Mouse (Mus musculus) limb, embryonic 14.5 days (tissue): ENCODE results near the gene Cs. TPM values are rescaled to one million over a fixed set of nuclear protein-coding genes. Genes with fewer than 3 reads are reported as not detected.

Source experiments
- ATAC-seq: fragments of 200-750 bp; cut with Nextera tagmentation; 2 replicates; pipeline ENCODE4 v1.8.0; 2017; ENCODE audit warnings: low read depth, moderate number of reproducible peaks, moderate TSS enrichment; ENCODE audit not compliant: low FRiP score
- DNase-seq: peaks from one replicate; pipeline ENCODE4 v3.0.0-alpha.2; 2015; ENCODE audit warnings: low spot score
- H3K27ac ChIP-seq: fragments of 300-500 bp; sonication (generic); replicated peaks from 2 replicates; pipeline ENCODE4 v1.5.1; 2014; ENCODE audit warnings: low read depth, mild to moderate bottlenecking, low read length, moderate library complexity, mixed read lengths
- H3K27me3 ChIP-seq: fragments of 300-500 bp; sonication (generic); 2 replicates; pipeline ENCODE4 v1.6.1; 2014; ENCODE audit warnings: low read length, mixed read lengths; ENCODE audit not compliant: control insufficient read depth, insufficient read depth
- H3K36me3 ChIP-seq: fragments of 300-500 bp; sonication (generic); 2 replicates; pipeline ENCODE4 v1.6.1; 2014; ENCODE audit warnings: mild to moderate bottlenecking, low read length, moderate library complexity, mixed read lengths; ENCODE audit not compliant: control insufficient read depth, insufficient read depth
- H3K4me1 ChIP-seq: fragments of 300-500 bp; sonication (generic); 2 replicates; pipeline ENCODE4 v1.6.1; 2014; ENCODE audit warnings: antibody characterized with exemption, low read length, mixed read lengths; ENCODE audit not compliant: control insufficient read depth, insufficient read depth
- H3K4me2 ChIP-seq: fragments of 300-500 bp; sonication (generic); replicated peaks from 2 replicates; pipeline ENCODE4 v1.6.1; 2014; ENCODE audit warnings: low read depth, mild to moderate bottlenecking, low read length, moderate library complexity; ENCODE audit not compliant: severe bottlenecking
- H3K4me3 ChIP-seq: fragments of 300-500 bp; sonication (generic); replicated peaks from 2 replicates; pipeline ENCODE4 v1.5.1; 2014; ENCODE audit warnings: low read length
- H3K9ac ChIP-seq: fragments of 300-500 bp; sonication (generic); 2 replicates; pipeline ENCODE4 v1.6.1; 2014; ENCODE audit warnings: mild to moderate bottlenecking, low read depth, low read length, moderate library complexity; ENCODE audit not compliant: severe bottlenecking
- H3K9me3 ChIP-seq: fragments of 300-500 bp; sonication (generic); 2 replicates; pipeline ENCODE4 v1.6.1; 2016; ENCODE audit warnings: low read length; ENCODE audit not compliant: control insufficient read depth
- POLR2A ChIP-seq: fragments of 200-500 bp; IDR thresholded peaks from 2 replicates; pipeline ENCODE4 v1.8.0; 2012; ENCODE audit warnings: inconsistent platforms, mild to moderate bottlenecking, moderate library complexity, borderline replicate concordance; ENCODE audit not compliant: insufficient read depth, insufficient read length; ENCODE audit errors: extremely low read depth
- WGBS: fragments of 180-500 bp; shearing (Covaris S2); extraction: QIAGEN DNeasy Blood & Tissue Kit; methylation state at CpG from one replicate; pipeline ENCODE4 v1.1.7; 2014; 5-methylcytosine and 5-hydroxymethylcytosine counted together
- polyA plus RNA-seq, 2 experiments: library from polyadenylated mRNA; depleted of rRNA in 1 of 2; stranded (reverse) in 1 of 2; unstranded in 1 of 2; fragments of >200 nt; fragmentation: Nextera tagmentation in 1 of 2; extraction: Ambion mirVana in 1 of 2; gene quantifications; 2 replicates each; pipeline versions ENCODE4 v1.2.1 to v1.2.3; 2012 to 2014

Gene Cs
- polyA plus RNA-seq, 2 experiments = 131 to 174 TPM

GRCm38 (mm10) chr10:128385902-128386301 lies 48.4 kb downstream of the Cs start:
- H3K36me3 ChIP-seq = peaks cover 96% of the 10 kb centered on the region
- H3K9ac ChIP-seq = no peak overlapping the region
- no peaks in the 10 kb centered on the region for H3K27me3 ChIP-seq
- ATAC-seq (no peak), DNase-seq (no peak)
- H3K9me3 ChIP-seq = no peaks in the 10 kb centered on the region
- H3K27ac ChIP-seq = no peak overlapping the region
- no peak overlapping the region for H3K4me2 ChIP-seq
- no peaks in the 10 kb centered on the region for H3K4me1 ChIP-seq
- TF ChIP-seq POLR2A = no peak
- no peak overlapping the region for H3K4me3 ChIP-seq
- WGBS = 92% methylated on average over 7 of the region's 7 CpGs

- 91% methylated on average over 14 of the region's 14 CpGs for WGBS
- DNase-seq = no peak
- Histone ChIP-seq H3K9me3 (no peaks in the 10 kb centered on the region), H3K27me3 (no peaks in the 10 kb centered on the region), H3K27ac (no peak overlapping the region), H3K9ac (no peak overlapping the region), H3K4me3 (no peak overlapping the region), H3K4me1 (no peaks in the 10 kb centered on the region), H3K4me2 (no peak overlapping the region), H3K36me3 (peaks cover 98% of the 10 kb centered on the region)
- TF ChIP-seq POLR2A = no peak
- ATAC-seq = no peak
Observed at GRCm38 (mm10) chr10:128388941-128389340, 51.4 kb downstream of the Cs start.

GRCm38 (mm10) chr10:128389570-128389969 lies 52.0 kb downstream of the Cs start:
- Histone ChIP-seq H3K36me3 (peaks cover 99% of the 10 kb centered on the region), H3K9me3 (no peaks in the 10 kb centered on the region), H3K4me1 (no peaks in the 10 kb centered on the region), H3K27me3 (no peaks in the 10 kb centered on the region), H3K9ac (no peak overlapping the region), H3K27ac (no peak overlapping the region), H3K4me3 (no peak overlapping the region), H3K4me2 (no peak overlapping the region)
- DNase-seq (no peak), ATAC-seq (no peak)
- no peak for TF ChIP-seq POLR2A
- WGBS = 81% methylated on average over 6 of the region's 6 CpGs

- Histone ChIP-seq H3K4me3 (no peak overlapping the region), H3K9ac (no peak overlapping the region), H3K4me2 (no peak overlapping the region), H3K27me3 (no peaks in the 10 kb centered on the region), H3K9me3 (no peaks in the 10 kb centered on the region), H3K36me3 (peaks cover 97% of the 10 kb centered on the region), H3K27ac (no peak overlapping the region), H3K4me1 (no peaks in the 10 kb centered on the region)
- WGBS = 94% methylated on average over 12 of the region's 12 CpGs
- ATAC-seq = no peak
- no peak for TF ChIP-seq POLR2A
- DNase-seq = no peak
Observed at GRCm38 (mm10) chr10:128390366-128390765, 52.8 kb downstream of the Cs start.

GRCm38 (mm10) chr10:128391850-128392249 lies 54.3 kb downstream of the Cs start:
- WGBS = 81% methylated on average over 6 of the region's 6 CpGs
- TF ChIP-seq POLR2A = no peak
- Histone ChIP-seq H3K9me3 (no peaks in the 10 kb centered on the region), H3K27ac (no peak overlapping the region), H3K9ac (no peak overlapping the region), H3K27me3 (no peaks in the 10 kb centered on the region), H3K4me1 (no peaks in the 10 kb centered on the region), H3K4me2 (no peak overlapping the region), H3K36me3 (peaks cover 96% of the 10 kb centered on the region), H3K4me3 (no peak overlapping the region)
- DNase-seq (no peak), ATAC-seq (no peak)
